Mouse (Mus musculus): ENCODE results near the gene Nr2c1. TPM values are rescaled to one million over a fixed set of nuclear protein-coding genes. Genes with fewer than 3 reads are reported as not detected.

The Nr2c1 gene
- polyA plus RNA-seq, 1 experiment, result 4.1 TPM

GRCm38 (mm10) chr10:94153841-94154240 lies 6.0 kb downstream of the Nr2c1 start:
- no peak overlapping the region for H3K27ac ChIP-seq (ENCODE audit: insufficient read depth, low read depth, low read length)
- DNase-seq, result no peak
- TF ChIP-seq CTCF (conservative IDR thresholded peaks at IDR 0.05; ENCODE audit: insufficient read depth, insufficient read length, low read depth, low read length), result no peak
- TF ChIP-seq POLR2A (IDR thresholded peaks at IDR 0.05; ENCODE audit: low read depth, low read length), result no peak

GRCm38 (mm10) chr10:94158962-94159361 lies 11.1 kb downstream of the Nr2c1 start:
- no peak for DNase-seq
- TF ChIP-seq CTCF (conservative IDR thresholded peaks at IDR 0.05; ENCODE audit: insufficient read depth, insufficient read length, low read depth, low read length) (no peak), POLR2A (IDR thresholded peaks at IDR 0.05; ENCODE audit: low read depth, low read length) (no peak)
- 84% methylated on average over 6 of the region's 6 CpGs for WGBS
- H3K27ac ChIP-seq (ENCODE audit: insufficient read depth, low read depth, low read length), result no peak overlapping the region
- H3K36me3 ChIP-seq (ENCODE audit: control insufficient read depth, insufficient read depth, low read length), result peaks cover 1% of the 10 kb centered on the region; the same call in 1 of the 2 replicates
- no peak overlapping the region for H3K4me3 ChIP-seq (ENCODE audit: insufficient read depth, low read depth, low read length)
- H3K4me1 ChIP-seq (ENCODE audit: control insufficient read depth, insufficient read depth, low read length), result no peaks in the 10 kb centered on the region
- H3K27me3 ChIP-seq (replicated peaks; ENCODE audit: control insufficient read depth, insufficient read depth, low read length), result no peaks in the 10 kb centered on the region

More at GRCm38 (mm10) chr10:94153841-94154240, 6.0 kb downstream of the Nr2c1 start:
- Histone ChIP-seq H3K4me3 (ENCODE audit: insufficient read depth, low read depth, low read length) (no peak overlapping the region), H3K27me3 (replicated peaks; ENCODE audit: control insufficient read depth, insufficient read depth, low read length) (no peaks in the 10 kb centered on the region), H3K4me1 (ENCODE audit: control insufficient read depth, insufficient read depth, low read length) (peaks cover 2% of the 10 kb centered on the region), H3K36me3 (ENCODE audit: control insufficient read depth, insufficient read depth, low read length) (no peaks in the 10 kb centered on the region)

GRCm38 (mm10) chr10:94159406-94159805 lies 11.6 kb downstream of the Nr2c1 start:
- DNase-seq, result no peak
- Histone ChIP-seq H3K36me3 (ENCODE audit: control insufficient read depth, insufficient read depth, low read length) (peaks cover 1% of the 10 kb centered on the region; the same call in 1 of the 2 replicates), H3K27ac (ENCODE audit: insufficient read depth, low read depth, low read length) (no peak overlapping the region), H3K27me3 (replicated peaks; ENCODE audit: control insufficient read depth, insufficient read depth, low read length) (no peaks in the 10 kb centered on the region), H3K4me3 (ENCODE audit: insufficient read depth, low read depth, low read length) (no peak overlapping the region), H3K4me1 (ENCODE audit: control insufficient read depth, insufficient read depth, low read length) (no peaks in the 10 kb centered on the region)
- 93% methylated on average over 4 of the region's 4 CpGs for WGBS
- TF ChIP-seq POLR2A (IDR thresholded peaks at IDR 0.05; ENCODE audit: low read depth, low read length), result no peak

- H3K27ac ChIP-seq (ENCODE audit: insufficient read depth, low read depth, low read length), result no peak overlapping the region
- DNase-seq, result no peak
- no peaks in the 10 kb centered on the region for H3K27me3 ChIP-seq (replicated peaks; ENCODE audit: control insufficient read depth, insufficient read depth, low read length)
- TF ChIP-seq CTCF (conservative IDR thresholded peaks at IDR 0.05; ENCODE audit: insufficient read depth, insufficient read length, low read depth, low read length) (no peak), POLR2A (IDR thresholded peaks at IDR 0.05; ENCODE audit: low read depth, low read length) (no peak)
- 96% methylated on average over 5 of the region's 5 CpGs for WGBS
- peaks cover 3% of the 10 kb centered on the region; the same call in 1 of the 2 replicates for H3K36me3 ChIP-seq (ENCODE audit: control insufficient read depth, insufficient read depth, low read length)
- H3K4me3 ChIP-seq (ENCODE audit: insufficient read depth, low read depth, low read length), result no peak overlapping the region
- H3K4me1 ChIP-seq (ENCODE audit: control insufficient read depth, insufficient read depth, low read length), result no peaks in the 10 kb centered on the region
These were observed 13.4 kb downstream of the Nr2c1 start for GRCm38 (mm10) chr10:94161051-94161765.

- H3K4me1 ChIP-seq (ENCODE audit: control insufficient read depth, insufficient read depth, low read length), result no peaks in the 10 kb centered on the region
- no peak overlapping the region for H3K4me3 ChIP-seq (ENCODE audit: insufficient read depth, low read depth, low read length)
- H3K27ac ChIP-seq (ENCODE audit: insufficient read depth, low read depth, low read length), result no peak overlapping the region
- no peaks in the 10 kb centered on the region for H3K27me3 ChIP-seq (replicated peaks; ENCODE audit: control insufficient read depth, insufficient read depth, low read length)
- H3K36me3 ChIP-seq (ENCODE audit: control insufficient read depth, insufficient read depth, low read length), result peaks cover 4% of the 10 kb centered on the region; the same call in 1 of the 2 replicates
- DNase-seq, result no peak
- 95% methylated on average over 7 of the region's 7 CpGs for WGBS
- TF ChIP-seq CTCF (conservative IDR thresholded peaks at IDR 0.05; ENCODE audit: insufficient read depth, insufficient read length, low read depth, low read length) (no peak), POLR2A (IDR thresholded peaks at IDR 0.05; ENCODE audit: low read depth, low read length) (no peak)
These were observed 14.2 kb downstream of the Nr2c1 start for GRCm38 (mm10) chr10:94162031-94162430.

- no peak for DNase-seq
- no peaks in the 10 kb centered on the region for H3K27me3 ChIP-seq (replicated peaks; ENCODE audit: control insufficient read depth, insufficient read depth, low read length)
- no peaks in the 10 kb centered on the region for H3K4me1 ChIP-seq (ENCODE audit: control insufficient read depth, insufficient read depth, low read length)
- no peak overlapping the region for H3K27ac ChIP-seq (ENCODE audit: insufficient read depth, low read depth, low read length)
- TF ChIP-seq CTCF (conservative IDR thresholded peaks at IDR 0.05; ENCODE audit: insufficient read depth, insufficient read length, low read depth, low read length) (no peak), POLR2A (IDR thresholded peaks at IDR 0.05; ENCODE audit: low read depth, low read length) (no peak)
- H3K4me3 ChIP-seq (ENCODE audit: insufficient read depth, low read depth, low read length), result no peak overlapping the region
- peaks cover 13% of the 10 kb centered on the region; the same call in 1 of the 2 replicates for H3K36me3 ChIP-seq (ENCODE audit: control insufficient read depth, insufficient read depth, low read length)
- WGBS, result 75% methylated on average over 5 of the region's 5 CpGs
These were observed 16.5 kb downstream of the Nr2c1 start for GRCm38 (mm10) chr10:94164104-94164845.

GRCm38 (mm10) chr10:94165426-94165825 lies 17.6 kb downstream of the Nr2c1 start:
- Histone ChIP-seq H3K4me3 (ENCODE audit: insufficient read depth, low read depth, low read length) (no peak overlapping the region), H3K27ac (ENCODE audit: insufficient read depth, low read depth, low read length) (no peak overlapping the region), H3K4me1 (ENCODE audit: control insufficient read depth, insufficient read depth, low read length) (no peaks in the 10 kb centered on the region), H3K27me3 (replicated peaks; ENCODE audit: control insufficient read depth, insufficient read depth, low read length) (no peaks in the 10 kb centered on the region), H3K36me3 (ENCODE audit: control insufficient read depth, insufficient read depth, low read length) (peaks cover 14% of the 10 kb centered on the region; the same call in 1 of the 2 replicates)
- no peak for DNase-seq
- TF ChIP-seq POLR2A (IDR thresholded peaks at IDR 0.05; ENCODE audit: low read depth, low read length), result no peak
- TF ChIP-seq CTCF (conservative IDR thresholded peaks at IDR 0.05; ENCODE audit: insufficient read depth, insufficient read length, low read depth, low read length), result no peak
- 91% methylated on average over 16 of the region's 16 CpGs for WGBS

Measured in kidney, adult 2 months (tissue).